Mouse (Mus musculus) lung, embryonic 16.5 days (tissue): ENCODE measurements around the gene A330070K13Rik. TPM values are rescaled to one million over a fixed set of nuclear protein-coding genes. Genes with fewer than 3 reads are reported as not detected.

ENCODE experiments used
- ATAC-seq: fragments of 200-750 bp; cut with Nextera tagmentation; 2 replicates; pipeline ENCODE4 v1.8.0; 2017; ENCODE audit warnings: low read depth, mild to moderate bottlenecking, moderate library complexity
- H3K27ac ChIP-seq: fragments of 300-500 bp; sonication (generic); 2 replicates; pipeline ENCODE4 v1.5.1; 2014; ENCODE audit warnings: mild to moderate bottlenecking, control low read depth, low read length
- H3K27me3 ChIP-seq: fragments of 300-500 bp; sonication (generic); 2 replicates; pipeline ENCODE4 v1.6.1; 2014; ENCODE audit warnings: low read depth, low read length, mixed read lengths; ENCODE audit not compliant: control insufficient read depth, insufficient read depth
- H3K36me3 ChIP-seq: fragments of 300-500 bp; sonication (generic); 2 replicates; pipeline ENCODE4 v1.6.1; 2014; ENCODE audit warnings: low read length; ENCODE audit not compliant: control insufficient read depth, insufficient read depth
- H3K4me1 ChIP-seq: fragments of 300-500 bp; sonication (generic); replicated peaks from 2 replicates; pipeline ENCODE4 v1.6.1; 2014; ENCODE audit warnings: low read length, mixed read lengths; ENCODE audit not compliant: control insufficient read depth, insufficient read depth
- H3K4me2 ChIP-seq: fragments of 300-500 bp; sonication (generic); 2 replicates; pipeline ENCODE4 v1.6.1; 2014; ENCODE audit warnings: low read depth, low read length, control low read depth
- H3K4me3 ChIP-seq: fragments of 300-500 bp; sonication (generic); 2 replicates; pipeline ENCODE4 v1.5.1; 2014; ENCODE audit warnings: mild to moderate bottlenecking, low read length, control low read depth
- H3K9ac ChIP-seq: fragments of 300-500 bp; sonication (generic); 2 replicates; pipeline ENCODE4 v1.6.1; 2014; ENCODE audit warnings: low read length, control low read depth
- H3K9me3 ChIP-seq: fragments of 300-500 bp; sonication (generic); 2 replicates; pipeline ENCODE4 v1.6.1; 2016; ENCODE audit warnings: low read length; ENCODE audit not compliant: control insufficient read depth
- WGBS: fragments of 180-500 bp; shearing (Covaris S2); extraction: QIAGEN DNeasy Blood & Tissue Kit; methylation state at CpG from one replicate; pipeline ENCODE4 v1.1.7; 2014; 5-methylcytosine and 5-hydroxymethylcytosine counted together
- polyA plus RNA-seq: library from polyadenylated mRNA; unstranded; fragments of >200 nt; fragmentation: Nextera tagmentation; extraction: Ambion mirVana; gene quantifications from 2 replicates; pipeline ENCODE4 v1.2.1, GENCODE M21; 2015

The A330070K13Rik gene
- polyA plus RNA-seq, 1 experiment from 2014 or later, result not detected

DNA sequence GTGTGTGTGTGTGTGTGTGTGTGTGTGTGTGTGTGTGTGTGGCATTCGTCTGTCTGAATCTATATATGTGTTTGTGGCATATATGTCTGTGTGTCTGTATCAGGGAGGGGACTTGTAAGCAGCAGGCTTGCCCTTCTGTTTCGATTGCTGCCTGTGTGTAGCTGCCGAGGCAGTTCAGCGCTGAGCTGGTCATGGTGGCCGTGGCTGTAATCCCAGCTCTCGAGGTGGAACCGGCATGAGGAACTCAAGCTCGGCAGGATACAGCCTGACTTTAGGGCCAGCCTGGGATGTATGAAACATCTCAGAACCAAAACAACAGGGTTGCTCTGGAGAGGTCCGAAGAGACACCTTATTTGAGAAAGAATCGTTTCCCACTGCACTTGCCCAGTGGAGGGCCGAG lies 50.5 kb downstream of the A330070K13Rik start:
- Histone ChIP-seq H3K9me3 (no peaks in the 10 kb centered on the region), H3K4me3 (no peak overlapping the region), H3K36me3 (peaks cover 18% of the 10 kb centered on the region), H3K9ac (no peak overlapping the region), H3K4me1 (0 out of 2 replicates have a peak, but pooled peaks cover 2% of the 10 kb centered on the region), H3K27me3 (no peaks in the 10 kb centered on the region), H3K4me2 (no peak overlapping the region), H3K27ac (no peak overlapping the region)
- ATAC-seq, result no peak
- 93% methylated on average over 11 of the region's 11 CpGs for WGBS

DNA sequence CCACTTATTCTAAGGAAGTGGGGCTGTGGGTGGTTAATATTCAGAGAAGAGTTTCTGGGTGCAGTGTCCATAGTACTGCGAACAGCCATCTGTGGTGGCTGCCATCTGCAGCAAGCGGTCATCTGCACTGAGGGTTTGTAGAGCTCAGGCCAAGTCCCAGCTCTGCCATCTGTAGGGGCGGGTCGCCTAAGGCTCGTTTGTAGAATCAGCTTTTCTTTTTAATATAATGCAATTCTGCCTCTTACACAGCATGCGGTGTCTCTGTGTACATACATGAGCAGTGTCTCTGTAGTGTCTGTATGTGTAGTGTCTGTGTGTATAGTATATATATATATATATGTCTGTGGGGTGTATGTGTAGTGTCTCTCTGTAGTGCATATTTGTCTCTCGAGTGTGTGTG lies 50.9 kb downstream of the A330070K13Rik start:
- no peak for ATAC-seq

DNA sequence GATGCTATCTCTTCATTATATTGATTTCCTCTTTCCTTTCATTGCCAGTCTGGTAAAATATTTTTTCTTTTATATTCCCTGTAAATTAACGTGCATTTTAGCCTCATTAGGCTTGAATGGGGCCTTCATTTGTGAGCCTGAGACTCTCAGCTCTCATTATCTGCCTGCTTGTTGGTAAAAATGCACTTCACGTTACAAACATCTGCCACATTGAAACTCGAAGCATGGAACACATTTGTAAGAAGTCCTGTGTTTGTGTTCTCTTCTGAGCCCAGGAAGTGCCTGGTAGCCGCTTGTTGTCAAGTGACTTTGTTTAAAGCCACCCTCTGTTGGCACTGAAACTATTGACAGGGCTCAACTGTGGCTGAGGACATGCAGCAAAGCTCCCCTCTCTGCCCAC lies 53.2 kb downstream of the A330070K13Rik start:
- ATAC-seq, result no peak
- peaks cover 14% of the 10 kb centered on the region; the same call in 1 of the 2 replicates for H3K36me3 ChIP-seq
- WGBS, result 54% methylated on average over 4 of the region's 4 CpGs
- peaks cover 4% of the 10 kb centered on the region; the same call in 1 of the 2 replicates for H3K4me1 ChIP-seq
- no peak overlapping the region for H3K9ac ChIP-seq
- no peaks in the 10 kb centered on the region for H3K27me3 ChIP-seq
- H3K27ac ChIP-seq, result no peak overlapping the region
- H3K4me3 ChIP-seq, result no peak overlapping the region
- no peak overlapping the region for H3K4me2 ChIP-seq
- H3K9me3 ChIP-seq, result no peaks in the 10 kb centered on the region

More for the DNA sequence above, 50.9 kb downstream of the A330070K13Rik start:
- Histone ChIP-seq H3K4me3 (no peak overlapping the region), H3K27me3 (no peaks in the 10 kb centered on the region), H3K9ac (no peak overlapping the region), H3K27ac (no peak overlapping the region), H3K36me3 (peaks cover 19% of the 10 kb centered on the region), H3K9me3 (no peaks in the 10 kb centered on the region), H3K4me2 (no peak overlapping the region), H3K4me1 (peaks cover 2% of the 10 kb centered on the region; the same call in 1 of the 2 replicates)
- WGBS, result 88% methylated on average over 7 of the region's 7 CpGs

DNA sequence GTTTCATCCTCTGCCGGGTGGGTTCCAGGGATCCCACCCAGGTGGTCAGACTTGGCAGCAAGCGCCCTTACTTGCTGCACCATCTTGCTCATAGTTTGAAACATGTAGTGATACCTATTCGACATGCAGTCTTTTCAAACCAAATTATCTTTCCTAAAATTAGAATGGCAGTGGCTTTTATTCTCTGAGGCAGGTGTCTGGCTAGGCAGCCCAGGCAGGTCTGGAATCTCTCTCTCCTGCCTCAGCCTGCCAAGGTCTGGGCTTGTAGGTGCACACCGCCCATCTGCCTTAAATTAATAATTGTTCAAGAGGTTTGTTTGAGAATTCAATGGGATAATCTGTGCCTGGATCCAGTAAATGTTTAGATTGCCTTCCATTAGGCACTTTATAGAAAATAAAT lies 53.6 kb downstream of the A330070K13Rik start:
- H3K4me1 ChIP-seq, result peaks cover 4% of the 10 kb centered on the region; the same call in 1 of the 2 replicates
- no peak overlapping the region for H3K4me2 ChIP-seq
- WGBS, result 86% methylated on average over 4 of the region's 4 CpGs
- H3K9me3 ChIP-seq, result no peaks in the 10 kb centered on the region
- ATAC-seq, result no peak
- H3K9ac ChIP-seq, result no peak overlapping the region
- H3K36me3 ChIP-seq, result peaks cover 14% of the 10 kb centered on the region; the same call in 1 of the 2 replicates
- H3K27ac ChIP-seq, result no peak overlapping the region
- no peak overlapping the region for H3K4me3 ChIP-seq
- H3K27me3 ChIP-seq, result no peaks in the 10 kb centered on the region

DNA sequence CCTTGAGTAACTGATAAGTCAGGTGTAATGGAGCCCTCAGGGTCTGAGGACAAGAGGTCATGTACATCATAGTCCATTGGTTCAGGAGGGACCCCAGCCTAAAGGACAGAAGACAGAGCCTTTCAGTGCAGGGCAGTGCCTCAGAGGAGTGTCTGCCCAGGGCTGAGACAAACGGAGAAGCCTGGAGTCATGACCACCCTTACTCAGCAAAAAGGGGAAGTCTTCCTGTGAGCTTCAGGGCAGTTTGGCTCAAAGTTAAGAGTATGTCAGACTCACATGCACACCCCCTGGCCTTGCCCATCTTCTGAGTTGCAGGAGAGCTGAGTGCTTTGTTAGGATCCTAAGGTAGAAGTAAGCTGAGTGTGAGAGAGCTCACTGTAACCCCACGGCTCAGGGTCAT lies 54.5 kb downstream of the A330070K13Rik start:
- 57% methylated on average over 2 of the region's 2 CpGs for WGBS
- no peak for ATAC-seq
- Histone ChIP-seq H3K9ac (no peak overlapping the region), H3K36me3 (peaks cover 8% of the 10 kb centered on the region), H3K4me1 (peaks cover 4% of the 10 kb centered on the region; the same call in 1 of the 2 replicates), H3K9me3 (no peaks in the 10 kb centered on the region), H3K27ac (no peak overlapping the region), H3K27me3 (no peaks in the 10 kb centered on the region), H3K4me2 (no peak overlapping the region), H3K4me3 (no peak overlapping the region)

Other genes with a start within 250 kb of the A330070K13Rik start
- 5.5 and 6.1 TPM in 2 replicates for gene Kctd7, start 239.8 kb downstream of the A330070K13Rik start, polyA plus RNA-seq
- gene Rabgef1, start 212.8 kb downstream of the A330070K13Rik start, polyA plus RNA-seq, result 31.1 and 32.4 TPM in 2 replicates
- 31.5 and 36.3 TPM in 2 replicates for gene Tmem248, start 167.6 kb downstream of the A330070K13Rik start, polyA plus RNA-seq
- 68.1 and 70.8 TPM in 2 replicates for gene Sbds, start 129.1 kb downstream of the A330070K13Rik start, polyA plus RNA-seq
- 21.6 and 24.8 TPM in 2 replicates for gene Tyw1, start 129.0 kb downstream of the A330070K13Rik start, polyA plus RNA-seq
- 0.34 TPM in 1 of 2 replicates, not detected in the other for gene Caln1, start 15.2 kb downstream of the A330070K13Rik start, polyA plus RNA-seq